Mouse (Mus musculus): ENCODE data around the gene Zfp202. TPM values are rescaled to one million over a fixed set of nuclear protein-coding genes. Genes with fewer than 3 reads are reported as not detected.

The Zfp202 gene
- polyA plus RNA-seq, 1 experiment from 2014 or later, result 10.9 TPM

GRCm38 (mm10) chr9:40245466-40245865, 53.4 kb downstream of the Zfp202 start:
- no peak for ATAC-seq (ENCODE audit: low FRiP score, low read depth)
- Histone ChIP-seq H3K4me3 (no peak overlapping the region), H3K27ac (replicated peaks) (peak overlapping the region; percentile 70), H3K27me3 (no peaks in the 10 kb centered on the region), H3K36me3 (no peaks in the 10 kb centered on the region), H3K4me1 (replicated peaks) (peaks cover 33% of the 10 kb centered on the region), H3K9me3 (no peaks in the 10 kb centered on the region), H3K4me2 (no peak overlapping the region), H3K9ac (no peak overlapping the region)
- WGBS, result 68% methylated on average over 9 of the region's 9 CpGs

GRCm38 (mm10) chr9:40245974-40246665, 54.0 kb downstream of the Zfp202 start:
- no peaks in the 10 kb centered on the region for H3K27me3 ChIP-seq
- H3K4me1 ChIP-seq (replicated peaks), result peaks cover 27% of the 10 kb centered on the region
- H3K4me2 ChIP-seq, result no peak overlapping the region
- no peak for ATAC-seq (ENCODE audit: low FRiP score, low read depth)
- no peak overlapping the region for H3K9ac ChIP-seq
- no peak overlapping the region for H3K4me3 ChIP-seq
- 53% methylated on average over 7 of the region's 7 CpGs for WGBS
- no peaks in the 10 kb centered on the region for H3K9me3 ChIP-seq
- H3K27ac ChIP-seq (replicated peaks), result peak overlapping the region; percentile 70
- no peaks in the 10 kb centered on the region for H3K36me3 ChIP-seq

GRCm38 (mm10) chr9:40246702-40247101, 54.6 kb downstream of the Zfp202 start:
- Histone ChIP-seq H3K4me2 (no peak overlapping the region), H3K27me3 (no peaks in the 10 kb centered on the region), H3K4me3 (no peak overlapping the region), H3K9ac (no peak overlapping the region), H3K36me3 (no peaks in the 10 kb centered on the region), H3K27ac (replicated peaks) (peak overlapping the region; percentile 36; the same call in 1 of the 2 replicates), H3K9me3 (no peaks in the 10 kb centered on the region), H3K4me1 (replicated peaks) (peaks cover 22% of the 10 kb centered on the region)
- ATAC-seq (ENCODE audit: low FRiP score, low read depth), result no peak
- 53% methylated on average over 6 of the region's 6 CpGs for WGBS

- Histone ChIP-seq H3K27ac (replicated peaks) (no peak overlapping the region), H3K4me2 (no peak overlapping the region), H3K9me3 (no peaks in the 10 kb centered on the region), H3K4me3 (no peak overlapping the region), H3K4me1 (replicated peaks) (peaks cover 13% of the 10 kb centered on the region), H3K9ac (no peak overlapping the region), H3K27me3 (no peaks in the 10 kb centered on the region), H3K36me3 (no peaks in the 10 kb centered on the region)
- ATAC-seq (ENCODE audit: low FRiP score, low read depth), result no peak
- 75% methylated on average over 1 of the region's 1 CpGs for WGBS
Measured at GRCm38 (mm10) chr9:40249106-40249505, 57.0 kb downstream of the Zfp202 start.

GRCm38 (mm10) chr9:40252459-40252858, 60.3 kb downstream of the Zfp202 start:
- WGBS, result 71% methylated on average over 3 of the region's 3 CpGs
- no peaks in the 10 kb centered on the region for H3K27me3 ChIP-seq
- ATAC-seq (ENCODE audit: low FRiP score, low read depth), result no peak
- H3K4me2 ChIP-seq, result no peak overlapping the region
- no peaks in the 10 kb centered on the region for H3K36me3 ChIP-seq
- H3K9ac ChIP-seq, result no peak overlapping the region
- H3K9me3 ChIP-seq, result no peaks in the 10 kb centered on the region
- H3K27ac ChIP-seq (replicated peaks), result no peak overlapping the region
- H3K4me3 ChIP-seq, result no peak overlapping the region
- H3K4me1 ChIP-seq (replicated peaks), result no peaks in the 10 kb centered on the region

Other genes starting within 250 kb of the Zfp202 start
- 0.05 TPM in 1 of 2 replicates, not detected in the other for gene Olfr975, start 240.3 kb upstream of the Zfp202 start, polyA plus RNA-seq (2015; fragmentation: Nextera tagmentation; extraction: Ambion mirVana)
- not detected in 2 replicates for gene Olfr976, start 231.2 kb upstream of the Zfp202 start, polyA plus RNA-seq (2015; fragmentation: Nextera tagmentation; extraction: Ambion mirVana)
- gene Olfr978, start 200.2 kb upstream of the Zfp202 start, polyA plus RNA-seq (2015; fragmentation: Nextera tagmentation; extraction: Ambion mirVana), result not detected in 2 replicates
- gene Olfr979, start 188.9 kb upstream of the Zfp202 start, polyA plus RNA-seq (2015; fragmentation: Nextera tagmentation; extraction: Ambion mirVana), result not detected in 2 replicates
- not detected in 2 replicates for gene Olfr980, start 182.7 kb upstream of the Zfp202 start, polyA plus RNA-seq (2015; fragmentation: Nextera tagmentation; extraction: Ambion mirVana)
- gene Olfr981, start 170.9 kb upstream of the Zfp202 start, polyA plus RNA-seq (2015; fragmentation: Nextera tagmentation; extraction: Ambion mirVana), result not detected in 2 replicates
- gene Olfr982, start 118.5 kb upstream of the Zfp202 start, polyA plus RNA-seq (2015; fragmentation: Nextera tagmentation; extraction: Ambion mirVana), result not detected in 2 replicates
- gene Olfr983, start 98.7 kb upstream of the Zfp202 start, polyA plus RNA-seq (2015; fragmentation: Nextera tagmentation; extraction: Ambion mirVana), result not detected in 2 replicates
- not detected in 2 replicates for gene Olfr984, start 78.1 kb upstream of the Zfp202 start, polyA plus RNA-seq (2015; fragmentation: Nextera tagmentation; extraction: Ambion mirVana)
- not detected in 2 replicates for gene Olfr985, start 62.1 kb upstream of the Zfp202 start, polyA plus RNA-seq (2015; fragmentation: Nextera tagmentation; extraction: Ambion mirVana)
- gene Tmem225, start 44.2 kb upstream of the Zfp202 start, polyA plus RNA-seq (2015; fragmentation: Nextera tagmentation; extraction: Ambion mirVana), result not detected in 2 replicates
- not detected in 2 replicates for gene Olfr986, start 11.4 kb upstream of the Zfp202 start, polyA plus RNA-seq (2015; fragmentation: Nextera tagmentation; extraction: Ambion mirVana)
- gene Scn3b, start 76.9 kb downstream of the Zfp202 start, polyA plus RNA-seq (2015; fragmentation: Nextera tagmentation; extraction: Ambion mirVana), result 137 and 151 TPM in 2 replicates

All from hindbrain, embryonic 15.5 days (tissue).